Mouse (Mus musculus) CH12.LX (cell line): ENCODE results near the gene Atxn7.

Source experiments
- CHD2 ChIP-seq: IDR thresholded peaks from 2 replicates; pipeline ENCODE4 v1.6.1; 2011; ENCODE audit warnings: low read length, improper control_type of control experiment
- ELF1 ChIP-seq: IDR thresholded peaks from 2 replicates; pipeline ENCODE4 v1.6.1; 2014; ENCODE audit warnings: low read depth, mild to moderate bottlenecking, inconsistent platforms, low read length, improper control_type of control experiment
- HCFC1 ChIP-seq: IDR thresholded peaks from 2 replicates; pipeline ENCODE4 v1.6.1; 2012; ENCODE audit warnings: low read depth, mild to moderate bottlenecking, inconsistent platforms, low read length, improper control_type of control experiment
- TCF12 ChIP-seq: IDR thresholded peaks from 2 replicates; pipeline ENCODE4 v1.6.1; 2014; ENCODE audit warnings: low read depth, mild to moderate bottlenecking, inconsistent platforms, low read length, improper control_type of control experiment

DNA sequence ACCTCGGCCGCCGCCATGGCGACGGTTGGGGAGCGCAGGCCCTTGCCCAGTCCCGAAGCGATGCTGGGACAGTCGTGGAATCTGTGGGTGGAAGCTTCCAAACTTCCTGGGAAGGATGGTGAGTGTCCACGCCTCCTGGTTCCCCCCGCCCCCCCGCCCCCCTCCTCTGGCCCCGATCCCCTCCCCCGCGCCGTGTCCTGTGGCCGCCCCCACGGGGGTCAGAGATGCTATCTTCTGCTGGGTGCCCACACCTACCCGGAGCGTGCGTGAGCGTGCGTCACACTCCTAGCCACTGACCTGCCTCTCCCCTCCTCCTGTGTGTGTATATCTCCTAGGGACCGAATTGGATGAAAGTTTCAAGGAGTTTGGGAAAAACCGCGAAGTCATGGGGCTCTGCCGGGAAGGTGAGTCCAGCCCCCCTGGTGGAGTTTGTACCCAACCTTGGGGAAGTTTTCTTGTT is 52.0 kb downstream of the Atxn7 start:
- TF ChIP-seq HCFC1: no peak
- no peak for TF ChIP-seq CHD2
- no peak; the same call in 1 of the 2 replicates for TF ChIP-seq TCF12
- TF ChIP-seq ELF1: no peak
